Mouse (Mus musculus) cortical plate, adult 2 months (tissue): ENCODE results near the gene Bcas3.

Source experiments
- CTCF ChIP-seq: fragments of 200-500 bp; IDR thresholded peaks from 2 replicates; pipeline ENCODE4 v1.5.1; 2011; ENCODE audit warnings: mild to moderate bottlenecking, control low read depth, low read length; ENCODE audit not compliant: insufficient read depth; ENCODE audit errors: extremely low read depth
- POLR2A ChIP-seq: fragments of 200-500 bp; IDR thresholded peaks from 2 replicates; pipeline ENCODE4 v1.6.1; 2011; ENCODE audit warnings: mild to moderate bottlenecking, low read length, control low read depth; ENCODE audit not compliant: insufficient read depth; ENCODE audit errors: extremely low read depth

GRCm38 (mm10) chr11:85837291-85837647 is 484.3 kb downstream of the Bcas3 start:
- TF ChIP-seq CTCF (no peak), POLR2A (no peak)
